Mouse (Mus musculus): ENCODE data around the gene Uvrag.

GRCm38 (mm10) chr7:99067710-99068109 lies 73.2 kb downstream of the Uvrag start:
- TF ChIP-seq POLR2A (IDR thresholded peaks at IDR 0.05; ENCODE audit: control insufficient read depth, extremely low read depth, insufficient read depth, low read length, poor library complexity) (no peak), CTCF (IDR thresholded peaks at IDR 0.05; ENCODE audit: borderline replicate concordance, control insufficient read depth, extremely low read depth, insufficient read depth, low read length, poor library complexity) (no peak)

Measured in thymus, adult 2 months (tissue).